Mouse (Mus musculus) thymus, adult 18-20 months (tissue): ENCODE measurements around the gene Trp53.
"Not testable (repeated sequence)": the region's sequence is repeated elsewhere in the genome, so short reads cannot be mapped to it uniquely, and the experiment has no call there.

Source experiments
- DNase-seq, 2 experiments: peaks; one replicate each; pipeline ENCODE4 v3.0.0; 2022; ENCODE audit warnings: mixed read lengths in 2 of 2

The Trp53 gene

DNA sequence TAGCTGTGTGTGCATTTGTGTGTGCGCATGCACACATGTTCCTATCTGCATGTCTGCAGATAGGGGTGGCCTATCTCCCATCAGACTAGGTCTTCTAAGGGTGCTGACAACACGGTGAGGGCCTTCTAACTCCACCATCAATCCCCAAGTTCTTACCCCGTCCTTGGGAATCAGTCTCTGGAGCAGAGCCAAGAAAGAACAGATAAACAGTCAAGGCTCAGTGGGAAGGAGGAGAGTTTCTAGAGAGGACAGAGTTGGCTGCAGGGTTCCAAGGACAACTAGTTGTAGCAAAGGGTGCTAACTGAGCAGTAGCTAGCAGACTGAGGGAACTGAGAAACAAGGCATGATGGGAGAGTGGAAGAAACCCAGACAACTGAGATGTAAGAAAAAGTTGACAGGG, 21.6 kb downstream of the Trp53 start:
- no peak for DNase-seq

- DNase-seq: no peak
Measured at GRCm38 (mm10) chr11:69603516-69603915, 23.4 kb downstream of the Trp53 start.

- DNase-seq: no peak
Measured at GRCm38 (mm10) chr11:69604347-69604746, 24.2 kb downstream of the Trp53 start.

DNA sequence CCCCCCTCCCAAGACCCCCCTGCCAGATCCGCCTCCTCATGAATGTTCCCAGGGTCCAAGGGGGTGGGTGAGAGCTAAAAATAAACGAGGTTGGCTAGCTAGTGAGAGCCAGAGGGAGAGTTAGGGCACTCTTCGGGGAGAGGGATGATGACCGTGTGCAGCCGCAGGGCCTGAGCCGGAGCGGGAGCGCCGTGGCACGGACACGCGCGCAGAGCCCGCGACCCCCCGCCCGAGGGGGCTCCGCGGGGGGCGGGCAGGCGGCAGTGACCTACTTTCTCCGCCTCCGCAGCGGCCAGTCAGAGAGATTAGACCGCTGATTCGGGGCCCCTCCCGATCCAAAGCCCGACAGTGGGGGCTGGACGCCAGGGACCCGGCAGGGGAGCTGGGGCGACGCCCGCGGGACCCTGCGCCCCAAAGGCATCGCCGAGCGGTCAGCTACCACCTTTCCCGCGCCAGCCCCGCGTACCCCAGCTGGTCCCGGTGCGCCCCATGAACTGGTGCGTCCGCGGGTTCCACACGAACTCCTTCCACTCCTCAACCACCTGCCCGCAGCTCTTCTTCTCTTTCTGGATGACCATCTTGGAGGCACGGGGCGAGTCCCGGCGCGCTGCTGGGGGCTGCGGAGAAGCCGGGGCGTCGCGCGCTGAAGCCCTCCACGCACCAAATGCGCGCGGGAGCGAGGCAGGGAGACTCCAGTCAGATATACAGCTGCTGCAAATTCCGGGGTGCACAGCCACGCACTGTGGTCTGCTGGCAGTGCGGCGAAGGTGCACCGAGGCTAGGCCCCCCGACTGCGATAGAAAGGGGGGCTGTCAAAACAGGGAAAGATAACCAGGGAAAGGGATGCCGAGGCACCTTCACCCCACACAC, 24.9 kb downstream of the Trp53 start:
- DNase-seq: no peak

DNA sequence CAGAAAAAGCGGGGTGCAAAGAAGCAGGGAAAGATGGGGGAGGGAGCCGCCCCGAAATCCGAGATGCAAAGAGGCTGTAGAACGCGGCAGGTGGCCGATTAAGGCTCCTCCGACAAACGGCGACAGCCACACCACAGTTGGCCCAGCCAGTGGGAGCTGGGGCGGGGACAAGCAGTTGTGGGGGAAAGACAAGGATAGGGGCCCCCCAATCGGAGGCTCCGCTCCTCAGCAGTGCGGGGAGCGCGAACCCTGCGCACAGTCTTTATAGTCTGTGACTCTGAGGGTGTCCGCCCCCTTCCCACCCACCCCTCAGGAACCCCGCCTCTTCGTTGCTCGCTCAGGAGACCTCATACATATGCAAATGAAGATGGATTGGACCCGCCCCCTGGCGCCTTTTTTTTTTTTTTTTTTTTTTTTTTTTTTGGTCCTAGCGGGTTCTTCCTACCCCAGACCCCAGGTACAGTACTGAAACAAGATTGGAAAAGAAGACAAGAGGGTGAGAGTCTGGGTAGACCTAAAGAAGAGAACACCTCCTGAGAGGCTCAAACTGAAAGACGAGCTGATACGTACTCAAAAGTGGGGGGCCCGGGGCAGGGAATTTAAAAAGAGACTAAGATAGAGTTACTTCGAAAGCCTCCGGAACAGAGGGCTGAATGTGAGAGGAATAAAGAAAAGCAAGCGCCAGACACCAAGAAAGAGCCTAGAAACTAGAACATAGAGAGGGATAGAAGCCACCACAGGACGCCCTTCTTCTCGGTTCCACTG, 25.7 kb downstream of the Trp53 start, which contains the start of gene Atp1b2:
Gene Atp1b2, minus strand, starts transcription at position 217 of the 765 bp plus-strand sequence.
- peak; percentile 62 to 74 for DNase-seq

DNA sequence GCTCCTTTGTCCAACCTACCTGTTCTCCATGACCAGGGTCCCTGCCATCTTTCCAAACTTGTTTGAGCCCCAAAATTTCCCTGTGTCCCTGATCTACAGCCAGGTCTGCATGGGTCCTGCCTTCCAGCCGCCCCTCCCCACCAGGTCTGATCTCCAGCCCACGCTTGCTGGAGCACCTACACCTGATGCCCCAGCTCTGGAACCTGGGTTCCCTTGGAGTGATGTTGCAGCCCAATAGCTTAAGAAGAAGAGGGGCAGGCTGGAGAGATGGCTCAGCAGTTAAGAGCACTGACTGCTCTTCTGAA, 26.3 kb downstream of the Trp53 start:
- no peak for DNase-seq

DNA sequence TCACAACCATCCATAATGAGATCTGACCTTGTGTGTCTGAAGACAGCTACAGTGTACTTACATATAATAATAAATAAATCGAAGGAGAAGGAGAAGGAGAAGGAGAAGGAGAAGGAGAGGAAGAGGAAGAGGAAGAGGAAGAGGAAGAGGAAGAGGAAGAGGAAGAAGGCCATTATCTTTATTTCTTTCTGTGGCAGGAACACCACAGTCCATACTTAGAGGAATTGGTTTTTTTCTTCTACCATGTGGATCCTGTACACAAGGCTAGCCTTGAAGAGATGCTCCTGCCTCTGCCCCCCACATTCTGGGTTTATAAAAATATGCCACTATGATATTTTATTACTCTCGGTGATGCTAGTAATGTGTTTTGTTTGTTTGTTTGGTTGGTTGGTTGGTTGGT, 26.7 kb downstream of the Trp53 start:
- DNase-seq: no peak

- DNase-seq: no peak
Measured at GRCm38 (mm10) chr11:69608525-69608924, 28.4 kb downstream of the Trp53 start.

- no peak for DNase-seq
Measured at GRCm38 (mm10) chr11:69609416-69609815, 29.3 kb downstream of the Trp53 start.

DNA sequence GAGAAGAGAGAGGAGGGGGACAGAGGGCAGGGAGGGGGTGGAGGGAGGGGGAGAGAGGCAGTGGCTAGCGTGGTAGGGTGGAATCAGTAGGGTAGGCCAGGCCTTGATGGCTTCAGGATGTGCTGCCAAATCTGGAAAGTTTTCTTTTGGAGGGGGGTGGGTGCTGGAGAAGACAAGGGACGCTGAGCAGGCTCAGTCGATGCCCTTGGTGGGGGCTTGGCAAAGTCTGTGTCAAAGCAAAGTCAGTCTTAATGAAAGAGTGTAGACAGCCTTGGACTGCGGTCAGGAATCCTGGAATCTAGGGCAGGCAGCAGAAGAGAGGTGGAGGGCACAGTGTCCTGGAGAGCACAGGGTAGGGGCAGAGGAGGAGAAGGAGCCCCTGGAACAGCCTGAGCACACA, 30.7 kb downstream of the Trp53 start:
- DNase-seq: no peak

DNA sequence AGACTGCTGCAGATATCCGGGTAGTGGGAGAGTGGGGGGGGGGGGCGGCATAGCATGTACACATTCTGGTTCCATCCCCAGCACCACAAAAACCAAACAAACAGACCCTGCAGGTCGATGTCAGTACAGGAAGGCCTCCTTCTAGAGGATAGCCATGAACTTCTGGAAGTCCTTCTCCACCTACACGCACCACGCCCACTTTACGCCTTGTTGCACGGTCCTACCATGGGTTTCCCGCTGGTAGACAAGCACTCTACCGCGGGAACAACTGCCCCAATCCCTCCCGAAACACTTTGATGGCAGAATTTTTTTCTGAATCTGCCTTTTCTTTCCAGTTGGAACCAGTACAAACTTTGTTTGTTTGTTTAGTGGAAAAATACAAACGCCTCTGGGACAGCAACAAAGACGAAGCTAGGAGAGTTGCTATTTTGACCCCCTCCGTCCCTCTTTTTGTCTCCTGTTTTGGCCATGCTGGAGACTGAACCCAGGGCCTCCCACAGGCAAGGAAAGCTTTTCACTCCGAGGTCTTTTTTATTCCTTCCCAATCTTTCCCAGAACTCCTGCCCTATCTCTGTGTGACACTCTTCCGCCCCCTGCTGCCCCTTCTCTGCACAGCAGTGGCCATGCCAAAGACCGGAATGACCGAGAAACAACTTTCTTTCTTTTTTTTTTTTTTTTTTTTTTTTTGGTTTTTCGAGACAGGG, 33.5 kb downstream of the Trp53 start:
- DNase-seq: peak; percentile 42 to 44

DNA sequence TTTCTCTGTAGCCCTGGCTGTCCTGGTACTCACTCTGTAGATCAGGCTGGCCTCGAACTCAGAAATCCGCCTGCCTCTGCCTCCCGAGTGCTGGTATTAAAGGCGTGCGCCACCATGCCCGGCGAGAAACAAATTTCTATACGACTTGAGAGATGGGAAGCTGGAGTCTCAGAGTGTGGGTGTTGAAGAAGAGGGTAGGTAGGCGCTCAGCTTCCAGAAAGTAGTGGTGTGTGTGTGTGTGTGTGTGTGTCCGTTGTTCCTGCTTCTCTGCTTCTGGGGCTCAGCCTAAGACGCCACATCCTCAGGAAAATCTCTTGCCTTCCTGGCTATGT, 34.1 kb downstream of the Trp53 start:
- not testable (repeated sequence) for DNase-seq

DNA sequence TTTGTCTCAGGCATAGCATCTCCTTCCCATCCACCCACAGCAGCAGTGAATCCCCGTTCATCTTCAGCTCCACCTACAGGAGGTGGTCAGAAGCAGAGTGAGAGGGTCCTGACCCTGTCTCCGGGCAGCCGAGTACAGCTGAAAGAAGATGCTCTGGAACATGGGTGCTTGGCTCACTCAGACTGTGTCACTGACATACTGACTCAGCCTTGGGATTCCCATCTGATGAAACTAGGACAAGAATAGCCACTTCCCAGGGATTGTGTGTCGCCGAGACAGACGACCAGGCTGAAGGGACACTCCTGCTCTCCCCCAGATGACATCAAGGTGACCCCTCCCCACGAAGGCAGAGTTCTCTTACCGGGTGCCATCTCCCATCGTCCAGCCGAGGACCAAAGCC, 36.6 kb downstream of the Trp53 start:
- DNase-seq: no peak

DNA sequence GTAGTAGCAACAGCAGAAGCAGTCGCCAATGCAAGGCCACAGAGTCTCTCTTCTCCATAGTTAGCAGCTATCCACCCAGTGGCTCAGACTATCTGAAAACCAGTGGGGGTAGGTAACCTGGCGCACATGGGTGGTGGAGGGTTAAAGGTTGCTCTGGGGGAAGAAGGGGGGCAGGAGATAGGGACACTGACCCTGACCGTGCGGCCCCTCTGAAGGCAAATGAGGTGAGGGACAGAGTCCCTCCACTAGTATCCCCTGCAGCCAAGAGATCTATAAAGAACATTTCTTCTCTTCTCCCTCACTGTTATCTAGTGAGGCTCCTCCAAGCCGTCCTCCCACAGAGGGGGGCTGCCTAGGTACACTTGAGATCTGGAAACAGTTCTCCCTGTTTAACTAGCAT, 37.6 kb downstream of the Trp53 start, which contains the start of gene Shbg:
Gene Shbg, minus strand, starts transcription at position 101 of the 400 bp plus-strand sequence.
- DNase-seq: no peak

DNA sequence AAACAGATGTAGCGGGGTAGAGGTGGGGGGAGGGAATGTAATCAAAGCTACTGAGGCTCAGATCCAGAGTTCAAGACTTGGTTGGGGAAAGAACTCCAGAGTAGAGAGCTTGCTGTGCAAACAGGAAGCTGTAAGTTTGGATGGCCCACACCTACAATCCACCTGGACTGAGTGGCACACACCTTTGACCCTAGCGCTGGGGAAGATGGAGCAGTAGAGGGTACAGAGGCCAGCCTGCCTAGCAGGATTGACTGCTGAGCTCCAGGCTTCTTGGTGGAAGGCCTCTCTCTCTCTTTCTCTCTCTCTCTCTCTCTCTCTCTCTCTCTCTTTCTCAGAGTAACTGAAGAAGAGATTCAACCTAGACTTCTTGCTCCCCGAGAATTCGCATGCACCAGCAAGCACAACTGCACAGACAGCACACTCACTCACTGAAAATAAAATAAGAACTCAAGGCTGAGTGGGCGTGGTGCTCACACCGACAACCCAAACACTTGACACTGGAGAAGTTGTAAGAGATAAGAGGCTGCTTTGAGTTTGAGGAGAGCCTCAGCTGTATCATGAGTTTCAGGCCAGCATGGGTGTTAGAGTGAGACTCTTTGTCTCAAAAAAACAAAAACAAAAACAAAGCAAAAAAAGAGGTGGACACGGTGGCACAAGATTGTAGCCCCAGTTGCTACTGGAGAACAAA, 40.4 kb downstream of the Trp53 start:
- no peak for DNase-seq

- DNase-seq: no peak
Measured at GRCm38 (mm10) chr11:69621571-69622268, 41.6 kb downstream of the Trp53 start, which contains the start of gene Sat2. Sat2 (plus strand) TSS chr11:69622024.

- DNase-seq: no peak
Measured at GRCm38 (mm10) chr11:69622406-69622805, 42.2 kb downstream of the Trp53 start.

- no peak for DNase-seq
Measured at GRCm38 (mm10) chr11:69623006-69623405, 42.8 kb downstream of the Trp53 start.

DNA sequence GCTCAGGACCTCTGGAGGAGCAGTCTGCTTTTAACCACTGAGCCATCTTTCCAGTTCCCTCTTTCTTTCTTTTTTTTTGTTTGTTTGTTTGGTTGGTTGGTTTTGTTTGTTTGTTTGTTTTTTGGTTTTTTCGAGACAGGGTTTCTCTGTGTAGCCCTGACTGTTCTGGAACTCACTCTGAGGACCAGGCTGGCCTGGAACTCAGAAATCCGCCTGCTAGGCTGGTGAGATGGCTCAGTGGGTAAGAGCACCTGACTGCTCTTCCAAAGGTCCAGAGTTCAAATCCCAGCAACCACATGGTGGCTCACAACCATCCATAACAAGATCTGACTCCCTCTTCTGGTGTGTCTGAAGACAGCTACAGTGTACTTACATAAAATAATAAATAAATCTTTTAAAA, 44.2 kb downstream of the Trp53 start:
- not testable (repeated sequence) for DNase-seq

GRCm38 (mm10) chr11:69628286-69628685, 48.1 kb downstream of the Trp53 start:
- DNase-seq: peak in 1 of 2 experiments; percentile 36

DNA sequence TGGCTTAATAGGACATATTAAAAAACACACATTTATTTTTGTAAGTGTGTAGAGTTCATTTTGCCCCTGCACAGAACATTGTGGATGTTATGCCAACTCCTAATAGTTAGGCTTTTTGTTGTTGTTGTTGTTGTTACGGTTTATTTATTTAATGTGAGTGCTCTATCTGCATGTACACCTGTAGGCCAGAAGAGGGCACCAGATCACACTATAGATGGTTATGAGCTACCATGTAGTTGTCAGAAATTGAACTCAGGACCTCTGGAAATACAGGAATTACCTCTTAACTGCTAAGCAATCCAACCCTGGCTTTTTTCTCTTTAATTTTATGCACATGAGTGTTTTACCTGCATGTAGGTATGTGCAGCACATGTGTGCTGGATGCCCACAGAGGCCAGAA, 49.6 kb downstream of the Trp53 start:
- no peak for DNase-seq
